Mouse (Mus musculus) forebrain, postnatal 0 days (tissue): ENCODE data around the gene Lypla2. TPM values are rescaled to one million over a fixed set of nuclear protein-coding genes. Genes with fewer than 3 reads are reported as not detected.

Experiments used
- ATAC-seq: fragments of 200-750 bp; cut with Nextera tagmentation; 2 replicates; pipeline ENCODE4 v1.8.0; 2017; ENCODE audit warnings: mild to moderate bottlenecking, moderate library complexity
- DNase-seq: peaks from one replicate; pipeline ENCODE4 v3.0.0-alpha.2; 2015
- H3K27ac ChIP-seq: fragments of 300-500 bp; sonication (generic); 2 replicates; pipeline ENCODE4 v1.5.1; 2014; ENCODE audit warnings: low read depth, mild to moderate bottlenecking, antibody characterized with exemption, low read length, moderate library complexity, mixed read lengths
- H3K27me3 ChIP-seq: fragments of 300-500 bp; sonication (generic); 2 replicates; pipeline ENCODE4 v1.6.1; 2014; ENCODE audit warnings: mild to moderate bottlenecking, low read length, mixed read lengths; ENCODE audit not compliant: insufficient read depth
- H3K36me3 ChIP-seq: fragments of 300-500 bp; sonication (generic); 2 replicates; pipeline ENCODE4 v1.6.1; 2014; ENCODE audit warnings: mild to moderate bottlenecking, moderate library complexity; ENCODE audit not compliant: insufficient read depth
- H3K4me1 ChIP-seq: fragments of 300-500 bp; sonication (generic); 2 replicates; pipeline ENCODE4 v1.6.1; 2014; ENCODE audit warnings: antibody characterized with exemption; ENCODE audit not compliant: insufficient read depth
- H3K4me2 ChIP-seq: fragments of 300-500 bp; sonication (generic); 2 replicates; pipeline ENCODE4 v1.6.1; 2014; ENCODE audit warnings: low read depth, mild to moderate bottlenecking, moderate library complexity
- H3K4me3 ChIP-seq: fragments of 300-500 bp; sonication (generic); 2 replicates; pipeline ENCODE4 v1.5.1; 2014; ENCODE audit warnings: low read depth, low read length, mixed read lengths
- H3K9ac ChIP-seq: fragments of 300-500 bp; sonication (generic); 2 replicates; pipeline ENCODE4 v1.6.1; 2014; ENCODE audit warnings: mild to moderate bottlenecking
- H3K9me3 ChIP-seq: fragments of 300-500 bp; sonication (generic); 2 replicates; pipeline ENCODE4 v1.6.1; 2016; ENCODE audit warnings: low read length
- CTCF ChIP-seq: sonication (generic); IDR thresholded peaks from 2 replicates; pipeline ENCODE4 v1.5.1; 2016; ENCODE audit warnings: antibody characterized with exemption, control low read depth, low read depth
- WGBS: fragments of 180-500 bp; shearing (Covaris S2); extraction: QIAGEN DNeasy Blood & Tissue Kit; methylation state at CpG from one replicate; pipeline ENCODE4 v1.1.7; 2014; 5-methylcytosine and 5-hydroxymethylcytosine counted together
- polyA plus RNA-seq: library from polyadenylated mRNA; unstranded; fragments of >200 nt; fragmentation: Nextera tagmentation; extraction: Ambion mirVana; gene quantifications from 2 replicates; pipeline ENCODE4 v1.2.1, GENCODE M21; 2015
- total RNA-seq: library from RNA; depleted of rRNA; stranded (reverse); fragments of >200 nt; gene quantifications from 2 replicates; pipeline ENCODE4 v1.2.3, GENCODE M21; 2014

The Lypla2 gene
- total and polyA plus RNA-seq, 2 experiments from 2014 or later: 136 to 201 TPM

DNA sequence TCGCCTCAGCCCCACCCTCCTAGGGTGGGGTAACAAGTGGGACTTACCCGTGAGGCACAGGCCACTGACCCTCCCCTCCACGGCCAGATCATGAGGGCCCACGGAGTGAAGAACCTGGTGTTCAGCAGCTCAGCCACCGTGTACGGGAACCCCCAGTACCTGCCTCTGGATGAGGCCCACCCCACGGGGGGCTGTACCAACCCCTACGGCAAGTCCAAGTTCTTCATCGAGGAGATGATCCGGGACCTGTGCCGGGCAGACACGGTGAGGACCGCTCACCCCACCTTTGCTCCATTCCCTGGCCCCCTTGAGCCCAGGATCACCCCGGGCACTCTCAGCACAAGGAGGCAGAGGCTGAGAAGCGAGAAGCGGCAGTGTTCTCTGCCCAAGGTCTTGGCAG lies 6.1 kb downstream of the Lypla2 start:
- DNase-seq (no peak), ATAC-seq (no peak)
- Histone ChIP-seq H3K27ac (no peak overlapping the region), H3K4me1 (peaks cover 11% of the 10 kb centered on the region; the same call in 1 of the 2 replicates), H3K4me3 (no peak overlapping the region), H3K9ac (no peak overlapping the region), H3K36me3 (peaks cover 56% of the 10 kb centered on the region), H3K9me3 (no peaks in the 10 kb centered on the region), H3K4me2 (no peak overlapping the region), H3K27me3 (no peaks in the 10 kb centered on the region)
- no peak for TF ChIP-seq CTCF
- 92% methylated on average over 16 of the region's 16 CpGs for WGBS

GRCm38 (mm10) chr4:135965113-135965512 lies 7.3 kb downstream of the Lypla2 start:
- no peaks in the 10 kb centered on the region for H3K9me3 ChIP-seq
- no peak overlapping the region for H3K27ac ChIP-seq
- DNase-seq (no peak), ATAC-seq (no peak)
- no peaks in the 10 kb centered on the region for H3K27me3 ChIP-seq
- no peak overlapping the region for H3K9ac ChIP-seq
- no peak overlapping the region for H3K4me3 ChIP-seq
- H3K4me1 ChIP-seq: peaks cover 6% of the 10 kb centered on the region; the same call in 1 of the 2 replicates
- no peak overlapping the region for H3K4me2 ChIP-seq
- TF ChIP-seq CTCF: no peak
- peaks cover 57% of the 10 kb centered on the region for H3K36me3 ChIP-seq
- WGBS: 84% methylated on average over 9 of the region's 9 CpGs

DNA sequence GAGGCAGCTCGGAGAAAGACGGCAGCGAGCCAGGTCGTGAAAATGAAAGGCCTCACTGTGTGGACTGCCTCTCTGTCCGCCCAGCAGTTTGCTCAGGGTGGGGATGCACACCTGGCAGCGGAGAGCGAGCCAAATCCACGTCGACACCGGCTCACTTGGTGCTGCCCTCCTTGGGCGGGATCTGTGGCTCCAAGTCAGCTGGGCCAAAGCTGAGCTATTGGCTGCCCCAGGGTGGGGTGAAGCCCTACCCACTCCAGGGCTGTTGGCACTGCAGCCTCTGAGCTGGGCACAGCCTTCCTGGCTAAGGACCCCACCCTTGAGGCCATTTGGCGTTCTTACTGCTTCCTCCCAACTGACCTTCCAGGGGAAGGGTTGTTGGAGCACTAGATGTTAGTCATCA lies 8.0 kb downstream of the Lypla2 start:
- DNase-seq (peak; percentile 34), ATAC-seq (no peak)
- Histone ChIP-seq H3K27me3 (no peaks in the 10 kb centered on the region), H3K27ac (no peak overlapping the region; the same call in 1 of the 2 replicates), H3K4me3 (peak overlapping the region; percentile 69), H3K4me2 (peak overlapping the region; percentile 92), H3K4me1 (peaks cover 6% of the 10 kb centered on the region; the same call in 1 of the 2 replicates), H3K36me3 (peaks cover 57% of the 10 kb centered on the region), H3K9ac (peak overlapping the region; percentile 84), H3K9me3 (no peaks in the 10 kb centered on the region)
- TF ChIP-seq CTCF: no peak
- 3% methylated on average over 12 of the region's 12 CpGs for WGBS

DNA sequence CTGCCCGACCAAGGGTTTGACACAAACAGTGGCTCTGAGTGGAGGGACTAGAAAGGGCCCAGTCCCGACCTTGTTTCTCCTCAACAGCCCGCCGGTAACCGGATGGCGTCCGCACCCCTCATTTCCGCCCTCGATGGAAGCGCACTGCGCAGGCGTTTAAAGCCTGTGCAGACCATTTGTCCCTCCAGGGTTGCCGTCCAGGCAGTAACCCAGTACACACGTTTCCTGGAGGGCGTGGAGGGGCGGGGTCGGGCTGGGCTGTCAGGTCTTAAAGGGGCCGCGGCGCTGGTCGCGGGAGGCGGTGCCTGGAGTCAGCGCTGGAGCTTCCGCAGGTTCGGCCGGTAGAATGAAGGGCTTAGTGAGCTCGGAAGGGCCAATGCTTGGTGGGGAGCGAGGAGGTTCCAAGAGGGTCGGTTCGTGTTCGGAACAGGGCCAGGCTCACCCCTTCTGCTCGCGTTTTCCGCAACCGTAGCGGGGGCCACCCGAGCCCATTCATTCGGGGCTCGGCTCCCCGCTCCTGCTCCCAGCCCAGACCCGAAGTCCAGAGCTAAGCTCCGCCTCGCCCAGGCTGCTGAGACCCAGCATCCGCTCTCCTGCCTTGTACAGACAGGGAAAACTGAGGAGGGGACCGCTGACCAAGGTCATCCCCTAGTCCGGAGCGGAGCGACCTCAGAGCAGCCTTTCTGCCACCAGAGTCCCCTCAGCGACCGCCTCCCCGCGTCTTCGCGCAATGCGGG lies 8.8 kb downstream of the Lypla2 start, which contains the start of gene Gale:
Gale (plus strand) TSS at position 271 of the 737 bp plus-strand sequence.
- H3K9me3 ChIP-seq: no peaks in the 10 kb centered on the region
- peak within 1 kb of the TSS; percentile 92 for H3K4me2 ChIP-seq
- H3K4me3 ChIP-seq: peak within 1 kb of the TSS; percentile 69
- peak within 1 kb of the TSS; percentile 89 for H3K27ac ChIP-seq
- H3K9ac ChIP-seq: peak within 1 kb of the TSS; percentile 84
- peak; percentile 97 for DNase-seq
- H3K27me3 ChIP-seq: no peaks in the 10 kb centered on the region
- H3K36me3 ChIP-seq: peaks cover 57% of the 10 kb centered on the region
- peaks cover 6% of the 10 kb centered on the region; the same call in 1 of the 2 replicates for H3K4me1 ChIP-seq
- peak; percentile 97 for ATAC-seq
- WGBS: under 1% methylated on average over 56 of the region's 56 CpGs
- no peak for TF ChIP-seq CTCF

- H3K9me3 ChIP-seq: no peaks in the 10 kb centered on the region
- H3K9ac ChIP-seq: peak overlapping the region; percentile 84
- peak overlapping the region; percentile 89 for H3K27ac ChIP-seq
- no peak for TF ChIP-seq CTCF
- DNase-seq: no peak
- H3K27me3 ChIP-seq: no peaks in the 10 kb centered on the region
- H3K4me1 ChIP-seq: peaks cover 6% of the 10 kb centered on the region; the same call in 1 of the 2 replicates
- peaks cover 57% of the 10 kb centered on the region for H3K36me3 ChIP-seq
- H3K4me3 ChIP-seq: peak overlapping the region; percentile 69
- 9% methylated on average over 15 of the region's 15 CpGs for WGBS
- H3K4me2 ChIP-seq: peak overlapping the region; percentile 92
- ATAC-seq: peak; percentile 16
These were observed 9.5 kb downstream of the Lypla2 start for GRCm38 (mm10) chr4:135962946-135963345.

- Histone ChIP-seq H3K27ac (no peak overlapping the region), H3K9ac (no peak overlapping the region), H3K27me3 (no peaks in the 10 kb centered on the region), H3K9me3 (no peaks in the 10 kb centered on the region), H3K4me2 (no peak overlapping the region), H3K4me1 (peaks cover 6% of the 10 kb centered on the region; the same call in 1 of the 2 replicates), H3K36me3 (peaks cover 49% of the 10 kb centered on the region), H3K4me3 (no peak overlapping the region)
- ATAC-seq: no peak
- WGBS: 85% methylated on average over 7 of the region's 7 CpGs
- no peak for TF ChIP-seq CTCF
- DNase-seq: no peak
These were observed 10.2 kb downstream of the Lypla2 start for GRCm38 (mm10) chr4:135962198-135962597.

DNA sequence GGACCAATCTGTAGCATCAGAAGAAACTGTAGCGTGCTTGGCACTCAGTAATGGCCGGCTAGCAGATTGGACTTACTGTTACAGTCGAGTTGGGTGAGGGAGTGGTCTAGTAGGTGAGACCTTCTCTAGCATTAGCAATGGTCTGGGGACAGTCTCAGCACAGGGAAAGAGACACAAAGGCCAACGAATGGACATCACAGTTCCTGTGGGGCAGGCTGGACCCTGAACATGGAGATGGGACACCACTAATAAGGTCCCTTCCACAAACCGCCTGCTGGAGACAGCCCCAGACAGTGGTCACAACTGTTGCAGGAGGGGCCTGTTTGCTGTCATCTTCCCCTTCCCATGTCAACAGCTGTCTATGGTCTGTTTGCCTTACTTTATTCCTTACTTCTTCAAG lies 10.7 kb downstream of the Lypla2 start:
- no peak overlapping the region for H3K9ac ChIP-seq
- no peak for DNase-seq
- H3K4me3 ChIP-seq: no peak overlapping the region
- peaks cover 6% of the 10 kb centered on the region; the same call in 1 of the 2 replicates for H3K4me1 ChIP-seq
- no peak for ATAC-seq
- no peaks in the 10 kb centered on the region for H3K27me3 ChIP-seq
- peaks cover 44% of the 10 kb centered on the region for H3K36me3 ChIP-seq
- 93% methylated on average over 5 of the region's 5 CpGs for WGBS
- TF ChIP-seq CTCF: no peak
- no peaks in the 10 kb centered on the region for H3K9me3 ChIP-seq
- H3K27ac ChIP-seq: no peak overlapping the region
- H3K4me2 ChIP-seq: no peak overlapping the region
